Mouse (Mus musculus): Measurements from ENCODE around the gene Tbc1d13. TPM values are rescaled to one million over a fixed set of nuclear protein-coding genes. Genes with fewer than 3 reads are reported as not detected.
A peak's percentile ranks its signal among the peaks of the same experiment; 100 is the strongest.

Tbc1d13 gene
- polyA plus RNA-seq (2014; fragmentation: Nextera tagmentation; extraction: Ambion mirVana) = 12.1 and 13.3 TPM in 2 replicates

DNA sequence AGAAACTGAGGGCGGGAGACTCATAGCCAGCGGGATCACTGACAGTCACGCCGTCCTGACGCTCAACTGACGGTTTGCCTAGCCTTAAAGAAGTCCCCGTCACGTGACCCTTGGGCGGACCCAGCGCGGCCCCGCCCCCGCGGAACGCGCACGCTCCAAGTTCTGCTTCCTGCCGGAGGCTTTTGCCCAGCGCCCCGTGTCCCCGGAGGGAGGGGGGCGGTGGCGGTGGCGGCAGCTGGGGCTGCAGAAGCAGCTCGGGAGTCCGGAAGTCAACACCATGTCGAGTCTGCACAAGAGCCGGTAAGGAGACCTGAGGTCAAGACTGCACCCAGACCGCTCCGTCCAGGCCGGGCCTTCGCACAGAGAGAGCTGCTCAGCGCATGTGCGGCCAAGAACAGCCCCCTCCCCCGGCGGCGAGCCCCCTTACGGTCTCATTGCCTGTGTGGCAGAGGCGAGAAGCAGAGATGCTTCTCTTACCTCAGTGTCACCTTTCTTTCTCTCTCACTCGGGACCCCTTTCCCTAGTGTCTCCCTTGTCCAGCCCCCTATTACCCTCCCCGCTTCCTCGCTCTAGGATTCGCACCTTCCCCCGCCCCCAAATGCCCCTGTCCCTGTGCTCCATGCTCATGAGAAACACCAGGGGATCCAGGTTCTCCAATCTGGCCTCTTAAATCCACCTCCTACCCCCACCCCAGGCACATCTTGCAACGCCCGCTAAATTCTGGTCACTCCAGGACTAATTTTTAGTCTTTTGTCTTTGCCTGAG lies at the start of gene Tbc1d13:
TSS of gene Tbc1d13 (plus strand) at position 134 of the 765 bp plus-strand sequence.
- Histone ChIP-seq H3K4me3 (ENCODE audit: low read depth, low read length) (peak within 1 kb of the TSS; percentile 81), H3K4me1 (ENCODE audit: control insufficient read depth, insufficient read depth, low read length) (peaks cover 11% of the 10 kb centered on the region), H3K36me3 (ENCODE audit: control insufficient read depth, insufficient read depth, low read length) (no peaks in the 10 kb centered on the region), H3K27ac (ENCODE audit: low read depth, low read length) (peak within 1 kb of the TSS; percentile 54; the same call in 1 of the 2 replicates), H3K4me2 (peak within 1 kb of the TSS; percentile 73), H3K27me3 (ENCODE audit: control insufficient read depth, insufficient read depth, low read length) (no peaks in the 10 kb centered on the region), H3K9me3 (ENCODE audit: control insufficient read depth, low read length) (no peaks in the 10 kb centered on the region), H3K9ac (ENCODE audit: low read length) (peak within 1 kb of the TSS; percentile 80)
- ATAC-seq (ENCODE audit: low FRiP score) (peak; percentile 94), DNase-seq (ENCODE audit: low spot score, missing footprints) (peak; percentile 100)
- under 1% methylated on average over 46 of the region's 46 CpGs for WGBS

DNA sequence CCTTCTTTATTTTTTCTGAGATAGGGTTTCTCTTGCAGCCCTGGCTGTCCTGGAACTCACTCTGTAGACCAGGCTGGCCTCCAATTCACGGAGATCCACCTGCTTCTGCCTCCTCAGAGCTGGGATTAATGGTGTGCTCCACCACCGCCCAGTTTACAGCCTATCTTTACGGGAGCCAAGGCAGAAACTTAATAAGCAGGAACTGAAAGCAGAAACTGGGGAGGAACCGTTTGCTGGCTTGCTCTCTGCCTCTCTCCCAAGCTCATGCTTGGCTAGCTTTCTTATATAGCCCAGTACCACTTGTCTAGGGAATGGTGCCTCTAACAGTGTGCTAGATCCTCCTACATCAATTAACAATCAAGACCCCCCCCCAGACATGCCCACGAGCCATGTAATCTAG lies 49.4 kb upstream of the Tbc1d13 start:
- H3K36me3 ChIP-seq (ENCODE audit: control insufficient read depth, insufficient read depth, low read length) = no peaks in the 10 kb centered on the region
- DNase-seq (ENCODE audit: low spot score, missing footprints) (no peak), ATAC-seq (ENCODE audit: low FRiP score) (no peak)
- H3K4me3 ChIP-seq (ENCODE audit: low read depth, low read length) = no peak overlapping the region
- H3K9me3 ChIP-seq (ENCODE audit: control insufficient read depth, low read length) = no peaks in the 10 kb centered on the region
- no peak overlapping the region for H3K4me2 ChIP-seq
- no peak overlapping the region for H3K27ac ChIP-seq (ENCODE audit: low read depth, low read length)
- H3K27me3 ChIP-seq (ENCODE audit: control insufficient read depth, insufficient read depth, low read length) = no peaks in the 10 kb centered on the region
- WGBS = 62% methylated on average over 5 of the region's 5 CpGs
- H3K4me1 ChIP-seq (ENCODE audit: control insufficient read depth, insufficient read depth, low read length) = peaks cover 4% of the 10 kb centered on the region
- no peak overlapping the region for H3K9ac ChIP-seq (ENCODE audit: low read length)

DNA sequence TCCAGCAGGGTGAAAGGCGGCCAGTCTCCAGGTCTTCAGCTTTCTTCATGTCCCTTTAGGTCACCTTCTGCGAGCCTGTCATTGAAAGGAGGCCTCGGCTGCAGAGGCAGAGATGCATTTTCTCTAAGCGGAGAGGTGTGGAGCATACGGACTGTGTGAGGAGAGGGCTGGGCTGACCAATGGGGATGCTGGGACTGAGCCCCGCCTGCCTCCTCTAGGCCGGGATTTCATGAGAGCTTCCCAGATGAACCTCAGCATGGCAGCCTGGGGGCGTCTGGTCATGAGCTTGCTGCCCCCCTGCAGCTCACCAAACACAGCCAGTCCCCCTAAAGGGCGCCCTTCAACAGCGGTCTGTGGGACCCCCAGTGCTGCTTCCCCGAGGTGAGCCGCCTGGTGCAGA lies 48.9 kb upstream of the Tbc1d13 start:
- Histone ChIP-seq H3K27ac (ENCODE audit: low read depth, low read length) (no peak overlapping the region), H3K9me3 (ENCODE audit: control insufficient read depth, low read length) (no peaks in the 10 kb centered on the region), H3K9ac (ENCODE audit: low read length) (peak overlapping the region; percentile 27; the same call in 1 of the 2 replicates), H3K27me3 (ENCODE audit: control insufficient read depth, insufficient read depth, low read length) (no peaks in the 10 kb centered on the region), H3K36me3 (ENCODE audit: control insufficient read depth, insufficient read depth, low read length) (no peaks in the 10 kb centered on the region), H3K4me3 (ENCODE audit: low read depth, low read length) (peak overlapping the region; percentile 14; the same call in 1 of the 2 replicates), H3K4me1 (ENCODE audit: control insufficient read depth, insufficient read depth, low read length) (peaks cover 4% of the 10 kb centered on the region), H3K4me2 (peak overlapping the region; percentile 32)
- 10% methylated on average over 12 of the region's 12 CpGs for WGBS
- DNase-seq (ENCODE audit: low spot score, missing footprints) (peak; percentile 89), ATAC-seq (ENCODE audit: low FRiP score) (peak; percentile 70)

GRCm38 (mm10) chr2:30087310-30087709 lies 46.2 kb upstream of the Tbc1d13 start:
- Histone ChIP-seq H3K27ac (ENCODE audit: low read depth, low read length) (no peak overlapping the region), H3K4me1 (ENCODE audit: control insufficient read depth, insufficient read depth, low read length) (peaks cover 4% of the 10 kb centered on the region), H3K27me3 (ENCODE audit: control insufficient read depth, insufficient read depth, low read length) (no peaks in the 10 kb centered on the region), H3K9ac (ENCODE audit: low read length) (no peak overlapping the region), H3K36me3 (ENCODE audit: control insufficient read depth, insufficient read depth, low read length) (no peaks in the 10 kb centered on the region), H3K9me3 (ENCODE audit: control insufficient read depth, low read length) (no peaks in the 10 kb centered on the region), H3K4me2 (no peak overlapping the region), H3K4me3 (ENCODE audit: low read depth, low read length) (no peak overlapping the region)
- ATAC-seq (ENCODE audit: low FRiP score) (no peak), DNase-seq (ENCODE audit: low spot score, missing footprints) (no peak)
- WGBS = 94% methylated on average over 4 of the region's 4 CpGs

DNA sequence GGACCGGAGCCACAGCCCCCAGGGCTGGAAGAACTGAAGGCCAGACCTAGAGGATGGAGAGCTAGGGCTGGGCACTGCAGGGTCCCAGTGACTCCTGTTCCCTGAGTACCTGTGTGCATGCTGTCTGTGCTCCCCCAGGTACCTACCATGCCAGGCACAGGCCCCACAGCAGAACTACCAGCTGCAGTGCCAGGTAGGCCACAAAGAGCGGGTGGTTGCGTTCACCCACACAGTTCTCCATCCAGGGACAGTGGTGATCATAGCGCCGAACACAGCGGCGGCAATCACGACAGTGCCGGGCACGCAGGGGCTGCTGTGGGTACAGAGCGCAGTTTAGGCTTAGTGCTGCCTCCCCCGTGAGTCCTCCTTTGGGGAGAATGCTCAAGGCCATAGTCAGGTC lies 42.0 kb upstream of the Tbc1d13 start:
- WGBS = 95% methylated on average over 12 of the region's 12 CpGs

DNA sequence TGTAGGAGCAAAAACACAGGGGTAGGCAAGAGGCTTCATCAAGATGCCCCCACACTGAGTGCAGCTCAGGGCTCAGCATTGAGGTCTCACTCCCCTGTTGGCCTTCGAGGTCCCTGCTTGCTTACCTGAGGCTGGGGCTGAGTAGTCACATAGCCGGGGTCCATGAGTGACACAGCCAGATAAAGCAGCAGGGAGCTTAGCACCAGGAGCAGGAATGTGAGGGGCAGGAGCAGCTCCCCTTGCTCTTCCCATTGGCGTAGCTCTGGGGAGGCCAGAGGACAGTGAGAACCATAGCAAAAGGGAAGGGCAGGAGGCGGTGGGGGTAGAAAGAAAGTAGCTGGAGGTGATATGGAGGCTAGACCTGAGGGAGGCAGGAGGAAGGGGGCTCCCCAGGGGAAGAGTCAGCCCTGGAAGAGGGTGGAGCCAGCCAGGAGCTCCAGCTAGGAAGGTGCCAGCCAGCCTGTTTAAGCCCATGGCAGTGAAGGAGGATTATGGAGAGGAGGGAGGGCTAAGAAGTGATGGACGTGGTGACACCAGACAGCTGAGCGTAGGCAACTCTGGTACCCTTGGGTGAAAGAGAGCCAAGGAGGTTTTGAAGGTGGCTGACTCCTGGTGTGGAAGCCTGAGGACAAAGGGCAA lies 41.1 kb upstream of the Tbc1d13 start:
- peaks cover 9% of the 10 kb centered on the region for H3K4me1 ChIP-seq (ENCODE audit: control insufficient read depth, insufficient read depth, low read length)
- no peaks in the 10 kb centered on the region for H3K9me3 ChIP-seq (ENCODE audit: control insufficient read depth, low read length)
- no peaks in the 10 kb centered on the region for H3K36me3 ChIP-seq (ENCODE audit: control insufficient read depth, insufficient read depth, low read length)
- H3K4me2 ChIP-seq = peak overlapping the region; percentile 67; the same call in 1 of the 2 replicates
- H3K27me3 ChIP-seq (ENCODE audit: control insufficient read depth, insufficient read depth, low read length) = no peaks in the 10 kb centered on the region
- WGBS = 48% methylated on average over 6 of the region's 6 CpGs
- H3K9ac ChIP-seq (ENCODE audit: low read length) = no peak overlapping the region
- H3K27ac ChIP-seq (ENCODE audit: low read depth, low read length) = no peak overlapping the region
- DNase-seq (ENCODE audit: low spot score, missing footprints) = peak; percentile 87
- H3K4me3 ChIP-seq (ENCODE audit: low read depth, low read length) = peak overlapping the region; percentile 61; the same call in 1 of the 2 replicates
- ATAC-seq (ENCODE audit: low FRiP score) = no peak

More for the DNA sequence above, 42.0 kb upstream of the Tbc1d13 start:
- Histone ChIP-seq H3K27ac (ENCODE audit: low read depth, low read length) (no peak overlapping the region), H3K4me1 (ENCODE audit: control insufficient read depth, insufficient read depth, low read length) (peaks cover 9% of the 10 kb centered on the region), H3K9ac (ENCODE audit: low read length) (no peak overlapping the region), H3K4me3 (ENCODE audit: low read depth, low read length) (no peak overlapping the region), H3K9me3 (ENCODE audit: control insufficient read depth, low read length) (no peaks in the 10 kb centered on the region), H3K27me3 (ENCODE audit: control insufficient read depth, insufficient read depth, low read length) (no peaks in the 10 kb centered on the region), H3K4me2 (no peak overlapping the region), H3K36me3 (ENCODE audit: control insufficient read depth, insufficient read depth, low read length) (no peaks in the 10 kb centered on the region)
- ATAC-seq (ENCODE audit: low FRiP score) (no peak), DNase-seq (ENCODE audit: low spot score, missing footprints) (no peak)

- Histone ChIP-seq H3K36me3 (ENCODE audit: control insufficient read depth, insufficient read depth, low read length) (no peaks in the 10 kb centered on the region), H3K27ac (ENCODE audit: low read depth, low read length) (no peak within 1 kb of the TSS), H3K27me3 (ENCODE audit: control insufficient read depth, insufficient read depth, low read length) (no peaks in the 10 kb centered on the region), H3K4me2 (peak within 1 kb of the TSS; percentile 67), H3K9ac (ENCODE audit: low read length) (peak within 1 kb of the TSS; percentile 64), H3K4me3 (ENCODE audit: low read depth, low read length) (peak within 1 kb of the TSS; percentile 61), H3K9me3 (ENCODE audit: control insufficient read depth, low read length) (no peaks in the 10 kb centered on the region), H3K4me1 (ENCODE audit: control insufficient read depth, insufficient read depth, low read length) (peaks cover 9% of the 10 kb centered on the region)
- peak; percentile 96 for ATAC-seq (ENCODE audit: low FRiP score)
- under 1% methylated on average over 37 of the region's 51 CpGs for WGBS
- peak; percentile 97 for DNase-seq (ENCODE audit: low spot score, missing footprints)
Observed at GRCm38 (mm10) chr2:30093471-30094207, 39.9 kb upstream of the Tbc1d13 start, which contains the start of gene Zdhhc12. Gene Zdhhc12 (minus strand): TSS chr2:30093648.

- ATAC-seq (ENCODE audit: low FRiP score) = no peak
- WGBS = 4% methylated on average over 13 of the region's 13 CpGs
- peak overlapping the region; percentile 67 for H3K4me2 ChIP-seq
Observed at GRCm38 (mm10) chr2:30094208-30094588, 39.3 kb upstream of the Tbc1d13 start.

More at GRCm38 (mm10) chr2:30094208-30094588, 39.3 kb upstream of the Tbc1d13 start:
- no peak for DNase-seq (ENCODE audit: low spot score, missing footprints)
- Histone ChIP-seq H3K36me3 (ENCODE audit: control insufficient read depth, insufficient read depth, low read length) (no peaks in the 10 kb centered on the region), H3K27me3 (ENCODE audit: control insufficient read depth, insufficient read depth, low read length) (no peaks in the 10 kb centered on the region), H3K4me3 (ENCODE audit: low read depth, low read length) (peak overlapping the region; percentile 61), H3K9ac (ENCODE audit: low read length) (peak overlapping the region; percentile 64), H3K27ac (ENCODE audit: low read depth, low read length) (no peak overlapping the region), H3K4me1 (ENCODE audit: control insufficient read depth, insufficient read depth, low read length) (peaks cover 9% of the 10 kb centered on the region), H3K9me3 (ENCODE audit: control insufficient read depth, low read length) (no peaks in the 10 kb centered on the region)
